Mouse (Mus musculus) embryonic stem cell, embryonic (primary cell): ENCODE results near the gene Cdh5.

Source experiments
- CTCF ChIA-PET, 4 experiments: fragments of 300-600 bp in 2 of 4; fragments of 350-600 bp in 2 of 4; sonication (Branson Sonifier 250); formaldehyde crosslinking; loops; one replicate each; lab custom pipeline; 2022; ENCODE audit warnings: inconsistent platforms in 2 of 4; lab: Charles Lee
- POLR2A ChIA-PET, 4 experiments: fragments of 300-600 bp in 2 of 4; fragments of 350-600 bp in 2 of 4; sonication (Branson Sonifier 250); formaldehyde crosslinking; loops; one replicate each; lab custom pipeline; 2022; ENCODE audit warnings: antibody characterized with exemption in 4 of 4, inconsistent platforms in 1 of 4; lab: Charles Lee

The Cdh5 gene

DNA sequence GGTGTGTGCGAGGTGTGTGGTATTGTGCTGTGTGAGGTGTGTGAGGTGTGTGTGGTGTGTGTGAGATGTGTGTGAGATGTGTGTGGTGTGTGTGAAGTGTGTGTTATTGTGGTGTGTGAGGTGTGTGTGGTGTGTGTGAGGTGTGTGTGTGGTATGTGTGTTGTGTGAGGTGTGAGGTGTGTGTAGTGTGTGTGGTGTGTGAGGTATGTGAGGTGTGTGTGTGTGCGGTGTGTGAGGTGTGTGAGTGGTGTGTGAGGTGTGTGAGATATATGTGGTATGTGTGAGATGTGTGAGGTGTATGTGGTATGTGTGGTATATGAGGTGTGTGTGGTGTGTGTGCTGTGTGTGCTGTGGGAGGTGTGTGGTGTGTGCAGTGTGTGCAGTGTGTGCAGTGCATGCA is 46.5 kb downstream of the Cdh5 start:
- ChIA-PET POLR2A (no interaction called here), CTCF (interaction anchor here in 1 of 4 experiments (1.9 kb wide), 1 partner anchor 71 kb away, joined by 9 read pairs; no protein-coding TSS in a partner anchor)

DNA sequence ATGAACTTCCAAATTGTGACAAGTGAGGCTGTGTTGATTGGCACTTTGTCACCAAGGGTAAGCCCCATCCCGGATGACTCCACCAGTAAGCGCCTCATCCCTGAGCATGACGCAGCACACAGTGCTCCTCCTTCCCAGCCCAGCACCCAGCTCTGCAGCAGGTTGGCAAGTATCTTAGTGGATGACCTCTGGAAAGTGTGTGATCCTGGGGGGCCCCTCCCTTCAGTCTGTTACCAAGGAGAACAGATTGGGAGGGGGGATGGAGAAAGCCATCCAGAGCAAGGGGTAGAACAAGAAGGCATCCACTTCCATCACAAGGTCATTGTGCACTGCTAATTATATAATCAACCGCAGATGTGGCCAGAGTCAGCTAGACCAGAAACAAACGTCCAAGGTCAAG is 59.3 kb downstream of the Cdh5 start:
- POLR2A ChIA-PET = no interaction called here

DNA sequence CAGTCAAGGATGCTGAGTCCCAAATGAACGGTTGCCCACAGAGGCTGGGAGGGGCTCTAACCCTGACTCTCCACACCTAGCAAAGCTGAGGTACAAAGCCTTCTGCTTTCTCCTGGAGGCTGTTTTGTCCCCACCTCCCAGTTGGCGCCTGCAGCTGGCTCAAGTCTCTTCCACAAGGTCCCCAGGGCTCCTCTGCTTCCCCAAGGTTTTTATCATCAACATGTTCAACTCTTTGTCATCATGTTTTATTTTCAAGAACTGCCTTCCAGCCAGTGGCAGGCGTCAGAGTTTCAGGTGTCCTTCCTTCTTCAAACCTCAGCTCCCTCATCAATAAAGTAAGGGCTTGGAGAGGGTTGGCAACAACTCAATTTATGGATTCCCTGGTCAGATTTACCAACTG is 68.0 kb downstream of the Cdh5 start:
- POLR2A ChIA-PET = interaction anchor here in 3 of 4 experiments (0.5 to 0.7 kb wide), 4 partner anchors 157 to 1029 kb away, joined by 3 to 4 read pairs (median 3); no protein-coding TSS in a partner anchor
- CTCF ChIA-PET = no interaction called here

More for the DNA sequence above, 59.3 kb downstream of the Cdh5 start:
- CTCF ChIA-PET = no interaction called here

DNA sequence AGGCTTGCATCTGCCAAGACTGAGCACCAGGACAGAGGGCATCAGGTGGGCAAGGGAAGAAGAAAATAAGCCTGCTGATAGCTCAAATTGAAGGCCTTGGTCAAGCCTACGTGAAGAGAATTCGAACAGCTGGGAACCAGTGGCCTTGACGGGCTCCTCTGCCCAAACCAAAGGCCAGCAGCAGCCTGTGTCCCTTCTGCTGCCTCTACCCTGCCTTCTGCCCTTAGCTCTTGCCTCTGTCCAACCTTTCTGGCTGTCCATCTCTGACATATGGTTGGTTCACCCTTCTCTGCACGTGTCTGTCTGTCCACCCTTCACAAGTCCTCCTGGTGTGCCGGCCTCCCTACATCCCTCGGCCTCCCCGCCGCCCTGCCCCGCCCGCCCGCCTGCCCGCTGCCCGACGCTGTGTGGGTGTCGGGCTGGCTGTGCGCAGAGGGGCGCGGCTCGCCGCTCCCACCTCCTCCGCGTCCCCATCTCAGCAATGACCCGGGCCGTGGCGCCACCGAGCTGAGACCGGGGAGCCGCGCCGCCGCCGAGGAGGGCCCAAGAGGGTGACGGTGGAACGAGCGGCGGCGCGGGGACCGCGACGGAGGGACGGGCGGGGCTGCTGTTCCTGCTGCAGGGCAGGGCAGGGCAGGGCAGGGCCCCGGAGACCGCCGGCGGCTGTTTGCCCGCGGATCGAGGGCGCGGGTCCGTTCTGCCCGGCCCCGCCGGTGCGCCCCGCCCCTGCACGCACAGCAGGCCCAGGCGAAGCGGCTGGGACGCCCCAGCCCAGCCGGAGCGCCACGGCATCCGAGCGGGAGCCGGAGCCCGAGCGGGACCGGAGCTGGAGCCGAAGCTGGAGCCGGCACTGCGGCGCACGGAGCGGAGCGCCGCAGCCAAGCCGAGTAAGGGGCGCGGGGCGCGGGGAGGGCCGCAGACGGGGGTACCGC is 69.0 kb downstream of the Cdh5 start, which contains the start of gene Bean1:
Gene Bean1, plus strand, starts transcription at position 325 of the 932 bp plus-strand sequence.
- CTCF ChIA-PET = interaction anchor here in 2 of 4 experiments (0.6 to 1.2 kb wide), 2 partner anchors 11 to 81 kb away, joined by 3 to 5 read pairs; no protein-coding TSS in a partner anchor
- POLR2A ChIA-PET = interaction anchor here in 1 of 4 experiments (0.7 kb wide), 1 partner anchor 61 kb away, joined by 3 read pairs; no protein-coding TSS in a partner anchor

DNA sequence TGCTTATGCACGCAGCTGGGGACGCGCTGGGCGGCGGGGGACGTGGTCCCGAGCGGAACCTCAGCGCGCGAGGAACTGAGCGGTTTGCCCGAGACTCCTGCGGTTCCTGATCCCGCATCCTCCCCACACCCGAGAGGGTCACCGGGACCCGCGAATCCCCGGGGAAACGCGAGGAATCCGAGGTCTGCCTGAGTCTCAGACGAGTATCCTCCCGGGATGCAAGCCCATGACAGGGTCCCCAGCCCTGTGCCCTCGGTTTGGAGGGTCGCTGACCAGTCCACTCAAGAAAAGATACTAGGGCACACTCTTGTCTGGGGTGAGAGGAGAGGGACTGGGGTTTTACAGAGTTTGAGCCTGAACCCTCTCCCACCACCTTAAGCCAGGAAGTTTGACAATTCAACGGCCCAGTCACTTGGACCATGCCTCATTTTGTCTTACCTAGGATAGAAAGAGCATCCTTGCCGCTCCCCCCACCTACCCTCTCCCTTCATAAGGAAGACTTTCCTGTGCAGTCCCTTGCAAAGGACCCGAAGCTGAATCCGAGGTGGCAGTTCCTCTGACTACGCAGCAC is 69.7 kb downstream of the Cdh5 start:
- CTCF ChIA-PET = interaction anchor here in 2 of 4 experiments (0.6 to 1.2 kb wide), 2 partner anchors 12 to 80 kb away, joined by 3 to 5 read pairs; no protein-coding TSS in a partner anchor
- POLR2A ChIA-PET = no interaction called here

DNA sequence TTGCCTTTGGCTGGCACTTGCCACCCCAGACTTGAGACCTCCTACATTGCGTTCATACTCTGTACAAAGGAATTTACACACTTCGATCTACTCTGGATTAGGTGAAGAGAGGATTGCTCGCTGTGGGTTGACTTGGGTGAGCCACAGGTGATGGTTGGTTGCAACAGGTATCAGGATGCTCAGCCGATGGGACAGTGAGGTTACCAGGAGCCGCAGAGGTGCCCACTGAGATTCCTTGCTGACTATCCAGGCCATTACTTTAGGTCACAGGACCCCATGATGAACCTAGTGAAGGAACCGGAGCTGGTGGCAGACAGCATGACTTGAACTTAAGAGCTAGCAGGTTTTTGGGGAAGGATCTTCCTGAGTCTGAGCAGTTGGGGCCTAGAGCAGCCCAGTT is 71.0 kb downstream of the Cdh5 start:
- POLR2A ChIA-PET = no interaction called here
- CTCF ChIA-PET = interaction anchor here in 1 of 4 experiments (0.6 kb wide), 1 partner anchor 16 kb away, joined by 3 read pairs; no protein-coding TSS in a partner anchor

DNA sequence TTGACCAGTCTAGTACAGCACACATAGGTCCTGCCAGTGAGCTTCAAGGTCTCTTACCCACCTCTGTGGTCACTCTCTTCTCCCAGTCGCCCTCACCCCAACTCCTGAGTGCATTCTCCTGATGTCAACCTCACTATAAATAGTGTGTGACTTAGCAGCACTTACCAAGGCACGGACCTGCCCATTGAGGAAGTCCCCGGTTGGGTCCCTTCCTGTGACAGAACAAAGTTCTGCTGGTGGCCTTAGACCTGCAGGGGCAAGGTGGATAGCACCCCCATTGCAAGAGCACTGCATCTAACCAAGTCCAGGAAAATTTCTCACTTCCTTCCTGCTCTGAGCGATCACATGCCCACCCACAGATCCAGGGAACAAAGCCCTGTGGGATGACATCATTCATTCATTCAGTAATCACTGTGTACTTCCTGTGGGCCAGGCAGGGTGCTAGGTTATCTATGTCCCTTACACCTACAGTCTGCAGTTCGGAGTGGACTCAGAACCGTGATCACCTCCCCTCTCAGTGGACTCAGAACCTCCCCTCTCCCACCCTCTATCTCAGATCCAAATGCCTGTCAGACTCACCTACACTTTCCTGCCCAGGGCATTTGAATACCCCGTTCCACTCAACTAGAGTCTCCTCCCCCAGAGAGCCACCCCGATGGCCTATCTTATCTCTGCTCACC is 74.6 kb downstream of the Cdh5 start:
- ChIA-PET POLR2A (no interaction called here), CTCF (no interaction called here)

DNA sequence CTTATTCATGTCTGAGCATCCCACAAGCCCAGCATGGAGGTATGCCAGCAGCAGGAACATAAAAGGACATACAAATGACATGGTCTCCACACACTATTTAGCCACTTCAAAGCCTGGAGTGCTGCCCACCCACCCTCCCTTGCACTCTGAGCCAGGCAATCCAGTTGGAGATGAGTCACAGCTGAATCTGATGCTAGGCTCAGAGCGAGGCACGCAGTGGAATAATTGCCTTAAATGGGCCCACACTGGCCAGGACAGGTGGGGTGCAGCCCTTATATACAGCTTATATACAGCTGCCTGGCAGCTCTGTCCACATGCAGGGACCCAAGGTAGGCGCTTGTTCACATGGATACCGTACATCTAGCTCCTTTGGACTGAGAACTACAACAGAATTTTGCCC is 75.6 kb downstream of the Cdh5 start:
- ChIA-PET POLR2A (no interaction called here), CTCF (interaction anchor here in 1 of 4 experiments (0.6 kb wide), 1 partner anchor 33 kb away, joined by 3 read pairs; no protein-coding TSS in a partner anchor)

DNA sequence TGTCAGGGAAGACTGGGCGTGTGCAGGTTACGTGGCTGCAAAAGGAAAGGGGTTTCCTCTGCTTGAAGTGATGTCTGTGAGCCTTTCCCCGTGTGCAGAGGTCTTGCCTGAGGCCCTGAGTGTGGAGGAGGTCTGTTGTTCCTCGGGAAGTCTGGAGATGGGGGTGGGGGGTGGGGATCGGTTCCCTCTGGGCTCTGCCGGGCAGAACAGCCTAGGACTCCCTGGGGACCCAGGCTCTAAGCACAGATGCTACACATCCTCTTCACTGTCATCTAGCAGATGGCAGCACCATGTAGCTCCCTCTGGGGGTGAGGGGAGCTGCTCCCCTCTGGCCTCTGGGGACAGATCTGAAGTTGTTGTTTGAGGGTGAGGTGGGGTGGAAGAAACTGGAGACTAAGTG is 83.5 kb downstream of the Cdh5 start:
- ChIA-PET POLR2A (interaction anchor here in 2 of 4 experiments (0.6 to 0.7 kb wide), 2 partner anchors 66 to 1106 kb away, joined by 3 to 4 read pairs; partner anchors contain the start of gene Cklf (in 1 of the 2)), CTCF (interaction anchor here in 1 of 4 experiments (1.4 kb wide), 1 partner anchor 34 kb away, joined by 4 read pairs; no protein-coding TSS in a partner anchor)

DNA sequence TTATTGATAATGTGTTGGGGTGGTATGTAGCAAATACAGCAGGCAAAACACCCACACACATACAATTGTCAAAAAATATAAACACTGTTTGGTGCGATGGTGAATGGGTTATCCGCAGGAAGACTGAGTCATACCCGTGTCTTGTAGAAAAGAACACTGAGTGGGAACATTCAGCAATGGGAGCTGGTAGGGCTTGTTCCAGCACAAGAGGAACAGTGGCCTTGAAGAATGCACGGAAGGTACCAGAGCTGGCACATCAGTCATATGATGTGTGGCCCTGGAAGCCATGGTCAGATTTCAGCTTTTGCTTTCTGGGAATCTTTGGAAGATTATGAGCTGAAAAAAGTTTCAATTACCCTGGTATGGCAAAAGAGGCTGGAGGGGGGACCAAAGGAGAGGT is 85.4 kb downstream of the Cdh5 start:
- ChIA-PET CTCF (no interaction called here), POLR2A (no interaction called here)

DNA sequence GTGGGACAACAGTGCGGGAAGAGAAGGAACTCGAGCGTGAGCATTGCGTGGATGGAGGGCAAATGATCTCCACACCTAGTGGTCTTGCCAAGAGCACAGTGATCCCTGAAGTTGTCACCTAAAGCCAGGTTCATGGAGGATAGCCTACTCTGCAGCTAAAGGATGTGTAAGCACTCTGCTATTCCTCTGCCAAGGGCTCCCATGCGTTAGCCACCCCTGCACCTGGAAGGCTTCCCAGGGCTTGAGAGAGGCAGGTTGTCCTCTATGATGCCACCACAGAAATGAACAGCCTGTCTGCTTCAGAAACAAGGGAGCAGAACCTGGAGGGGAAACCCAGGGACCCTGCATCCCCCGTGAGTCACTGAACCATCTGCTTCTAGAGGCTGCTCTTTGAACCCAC is 86.2 kb downstream of the Cdh5 start:
- ChIA-PET CTCF (no interaction called here), POLR2A (no interaction called here)

DNA sequence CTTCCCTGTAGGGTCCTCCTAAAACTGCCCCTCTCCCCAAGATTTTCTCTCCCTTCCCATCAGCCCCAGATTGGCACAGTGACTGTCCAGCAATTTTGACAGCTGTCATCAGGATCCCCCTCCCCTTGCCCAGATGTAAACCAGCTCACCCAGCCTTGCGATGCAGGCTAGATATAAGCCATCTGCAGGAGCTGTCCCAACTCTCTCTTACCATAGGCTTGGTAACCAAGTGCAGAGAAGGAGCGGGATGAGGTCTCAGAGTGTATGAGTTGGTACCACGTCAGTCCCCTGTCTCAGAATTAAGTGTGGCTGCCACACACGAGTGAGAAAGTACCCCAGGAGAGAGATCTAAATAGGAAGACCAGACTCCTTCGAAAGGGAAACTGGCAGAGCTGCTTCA is 87.0 kb downstream of the Cdh5 start:
- ChIA-PET POLR2A (no interaction called here), CTCF (interaction anchor here in 2 of 4 experiments (0.6 to 0.7 kb wide), 2 partner anchors 30 to 130 kb away, joined by 3 to 4 read pairs; no protein-coding TSS in a partner anchor)

DNA sequence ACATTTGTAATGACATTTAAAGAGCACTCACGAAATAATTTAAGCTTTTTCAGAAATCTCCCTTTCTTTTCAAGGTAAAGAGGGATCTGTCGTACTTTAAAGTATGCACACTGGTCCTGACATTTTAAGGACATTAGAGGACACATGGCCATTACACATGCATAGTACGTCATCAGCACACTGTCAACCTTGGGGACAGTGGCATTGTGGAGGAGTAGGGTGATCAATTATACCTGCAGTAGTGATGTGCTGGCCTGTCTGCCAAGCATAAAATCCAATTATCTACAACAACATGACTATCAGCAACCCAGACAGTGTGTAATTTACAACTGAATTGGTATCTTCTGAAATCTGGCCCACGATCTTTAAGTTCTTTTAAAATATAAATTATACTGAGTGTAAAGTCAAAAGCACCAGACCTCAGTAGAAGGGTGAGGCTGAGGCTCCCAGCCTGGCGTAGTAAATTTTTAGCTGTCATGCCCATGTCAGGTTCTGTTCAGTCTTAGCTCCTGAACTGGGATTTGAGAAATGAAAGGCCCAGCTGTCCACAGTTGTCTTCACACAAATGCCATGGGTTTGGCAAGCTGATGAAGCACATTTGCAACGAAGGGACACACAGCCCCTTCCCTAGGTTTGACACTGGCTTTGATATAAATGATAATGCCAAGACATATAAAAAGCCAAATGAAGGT is 89.5 kb downstream of the Cdh5 start:
- POLR2A ChIA-PET = no interaction called here
- CTCF ChIA-PET = interaction anchor here in 1 of 4 experiments (0.5 kb wide), 1 partner anchor 374 kb away, joined by 3 read pairs; no protein-coding TSS in a partner anchor

DNA sequence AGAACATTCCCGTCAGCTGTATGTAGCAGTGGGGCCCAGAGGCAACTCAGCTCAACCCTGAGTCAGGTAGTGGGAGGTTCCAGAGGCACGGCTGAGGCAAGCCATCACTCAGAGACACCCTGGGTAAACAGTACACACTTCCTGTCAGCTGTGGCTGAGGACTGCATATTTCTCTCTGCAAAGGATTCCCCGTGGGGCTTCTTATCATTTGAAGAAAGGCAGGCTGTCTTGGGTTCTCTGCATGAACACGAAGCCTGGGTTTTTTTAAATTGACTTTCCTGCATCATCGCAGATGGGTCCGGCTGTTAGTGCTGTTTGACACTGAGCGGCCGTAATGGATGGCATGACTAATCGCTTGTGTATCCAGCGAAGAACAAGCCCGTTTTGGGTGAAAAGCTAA is 90.1 kb downstream of the Cdh5 start:
- ChIA-PET CTCF (interaction anchor here in 1 of 4 experiments (0.5 to 0.9 kb wide), 2 partner anchors 27 to 373 kb away, joined by 3 read pairs; no protein-coding TSS in a partner anchor), POLR2A (no interaction called here)
